In the genomic region with DNA sequence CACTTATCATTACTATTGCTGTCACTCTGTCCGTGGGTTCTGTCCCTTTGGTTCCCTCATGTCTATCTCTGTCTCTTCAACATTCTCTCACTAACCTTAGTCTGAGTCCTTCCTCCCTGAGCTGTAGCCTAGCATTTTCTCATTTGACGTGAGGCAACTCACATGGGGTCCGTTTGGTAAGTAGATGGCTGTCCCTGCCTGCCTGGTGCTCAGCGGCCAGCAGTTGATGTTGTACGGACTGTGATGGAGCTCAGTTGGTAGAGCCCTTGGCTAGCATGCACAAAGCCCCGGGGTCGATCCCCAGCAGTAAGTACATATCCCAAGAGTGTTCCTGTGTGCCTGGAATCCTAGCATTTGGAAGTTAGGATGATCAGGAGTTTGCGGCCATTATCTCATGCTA, we compare ENCODE assay signal across 11 mouse cellular contexts.
DNase-seq lines count a peak whose midpoint lies in the region; TF ChIP-seq lines count a peak whose summit lies in the region.
"Had no signal": no experiment of that assay in that cellular context is flagged by ENCODE, and none has a peak within 500 bp of the region (broad histone marks: within the 10 kb centered on the region; RNA-seq: fewer than 3 reads in every experiment).

No protein-coding gene starts in this region.

- 0 out of 2 replicates have a peak overlapping the region, but pooled peaks have one; percentile 48 for H3K27ac ChIP-seq in layer of hippocampus, adult 2 months

- no peak for TF ChIP-seq CTCF in layer of hippocampus, adult 2 months (conservative IDR thresholded peaks at IDR 0.05)

- peak; percentile 78 for DNase-seq in heart, adult 11 months
- no peak for DNase-seq in heart, postnatal 10 days
- DNase-seq in layer of hippocampus, adult 2 months (ENCODE audit: low spot score in 2 of 2) = no peak
- DNase-seq in layer of hippocampus, adult 11-12 months (ENCODE audit: low spot score) = no peak
- DNase-seq: adrenal gland, adult 2 months; adrenal gland, adult 8-10 months; adrenal gland, postnatal 10 days; adrenal gland, postnatal 14 days; adrenal gland, postnatal 25 days; adrenal gland, postnatal 36 days; B cell, adult 2 months had no signal

- intact Hi-C loops in heart, postnatal 10 days (cut with DNase I) = no loop called here

- H3K4me3 ChIP-seq in layer of hippocampus, adult 2 months = no peak overlapping the region
